Mouse (Mus musculus) testis, postnatal 10 days (tissue): Measurements from ENCODE around the gene Pgm5.

Source experiments
- DNase-seq: peaks from one replicate; pipeline ENCODE4 v3.0.0; 2021; ENCODE audit warnings: low spot score

The Pgm5 gene

GRCm38 (mm10) chr19:24779996-24780395, 81.7 kb downstream of the Pgm5 start:
- no peak for DNase-seq

- DNase-seq = no peak
Observed at GRCm38 (mm10) chr19:24770345-24770744, 91.3 kb downstream of the Pgm5 start.

- no peak for DNase-seq
Observed at GRCm38 (mm10) chr19:24767401-24767800, 94.3 kb downstream of the Pgm5 start.

- no peak for DNase-seq
Observed at GRCm38 (mm10) chr19:24762473-24763149, 99.0 kb downstream of the Pgm5 start.

GRCm38 (mm10) chr19:24756627-24757026, 105.0 kb downstream of the Pgm5 start:
- no peak for DNase-seq

- DNase-seq = no peak
Observed at GRCm38 (mm10) chr19:24754440-24754785, 107.2 kb downstream of the Pgm5 start.

- no peak for DNase-seq
Observed at GRCm38 (mm10) chr19:24753617-24754439, 107.8 kb downstream of the Pgm5 start.

- DNase-seq = no peak
Observed at GRCm38 (mm10) chr19:24752873-24753538, 108.6 kb downstream of the Pgm5 start.

- no peak for DNase-seq
Observed at GRCm38 (mm10) chr19:24746266-24746875, 115.3 kb downstream of the Pgm5 start.

GRCm38 (mm10) chr19:24742606-24743005, 119.0 kb downstream of the Pgm5 start:
- no peak for DNase-seq

- no peak for DNase-seq
Observed at GRCm38 (mm10) chr19:24738786-24739185, 122.9 kb downstream of the Pgm5 start.

- no peak for DNase-seq
Observed at GRCm38 (mm10) chr19:24738026-24738425, 123.6 kb downstream of the Pgm5 start.

- DNase-seq = no peak
Observed at GRCm38 (mm10) chr19:24735484-24736128, 126.0 kb downstream of the Pgm5 start.

- DNase-seq = no peak
Observed at GRCm38 (mm10) chr19:24730661-24731060, 131.0 kb downstream of the Pgm5 start.

GRCm38 (mm10) chr19:24724362-24724761, 137.3 kb downstream of the Pgm5 start:
- no peak for DNase-seq

- no peak for DNase-seq
Observed at GRCm38 (mm10) chr19:24720448-24720847, 141.2 kb downstream of the Pgm5 start.

- DNase-seq = no peak
Observed at GRCm38 (mm10) chr19:24719504-24719903, 142.2 kb downstream of the Pgm5 start.

GRCm38 (mm10) chr19:24718021-24718420, 143.6 kb downstream of the Pgm5 start:
- no peak for DNase-seq

GRCm38 (mm10) chr19:24716303-24717097, 145.2 kb downstream of the Pgm5 start:
- no peak for DNase-seq

- DNase-seq = no peak
Observed at GRCm38 (mm10) chr19:24708032-24708431, 153.6 kb downstream of the Pgm5 start.
